Mouse (Mus musculus): ENCODE data around the gene Cachd1. TPM values are rescaled to one million over a fixed set of nuclear protein-coding genes. Genes with fewer than 3 reads are reported as not detected.

Cachd1 gene
- polyA plus RNA-seq, 1 experiment = 37.6 TPM

DNA sequence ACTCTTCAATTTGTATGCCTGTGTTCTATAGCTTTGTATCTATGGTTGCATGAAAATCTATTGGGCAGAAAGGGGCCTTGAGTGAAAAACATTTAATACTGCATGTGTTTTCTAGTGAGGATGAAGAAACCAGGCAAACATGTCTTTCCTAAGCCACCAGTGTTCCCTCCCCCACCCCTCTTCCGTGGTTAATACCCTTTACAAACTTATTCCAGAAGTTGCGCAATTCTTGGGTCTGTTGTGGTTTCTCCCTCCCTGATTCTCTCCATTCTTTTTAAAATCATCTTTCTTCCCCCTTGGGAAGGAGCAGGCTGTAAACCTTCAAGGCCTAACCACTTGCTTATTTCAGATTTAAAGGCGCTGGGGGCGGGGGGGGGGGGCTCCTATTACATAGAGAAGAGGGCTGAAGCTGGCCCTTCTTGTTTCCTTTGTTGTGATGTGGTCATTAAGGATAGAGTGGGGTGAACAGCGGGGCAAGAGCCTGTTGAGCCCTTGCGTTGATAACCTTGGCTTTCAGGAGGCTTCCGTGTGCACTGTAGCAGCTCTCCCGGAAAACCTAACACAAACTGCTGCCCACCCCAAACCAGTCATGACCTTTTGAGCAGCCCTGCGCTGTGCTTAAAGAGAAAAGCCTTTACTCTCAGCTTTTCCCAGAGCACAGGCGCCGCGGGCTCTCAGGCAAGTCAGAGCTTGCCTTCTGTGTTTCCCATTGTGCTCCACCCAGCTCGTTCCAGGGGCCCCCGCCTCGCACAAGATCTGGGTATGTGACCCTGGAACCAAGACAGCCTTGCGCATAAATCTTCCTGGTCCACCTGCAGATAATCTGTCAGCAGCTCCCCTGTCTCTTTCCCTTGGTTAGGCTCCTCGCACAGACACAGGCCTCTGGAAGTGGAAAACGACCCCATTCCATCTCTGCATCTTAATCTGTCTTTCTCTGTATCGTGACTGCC, 109.6 kb downstream of the Cachd1 start:
- TF ChIP-seq POLR2A (IDR thresholded peaks at IDR 0.05; ENCODE audit: low read depth, low read length) = no peak
- no peak for TF ChIP-seq CTCF (IDR thresholded peaks at IDR 0.05; ENCODE audit: borderline replicate concordance, insufficient read depth, low read length)
- Histone ChIP-seq H3K4me3 (ENCODE audit: insufficient read depth, low read length) (no peak overlapping the region), H3K27ac (ENCODE audit: insufficient read depth, low read length) (peak overlapping the region; percentile 90), H3K4me1 (ENCODE audit: control insufficient read depth, insufficient read depth, low read length) (0 out of 2 replicates have a peak, but pooled peaks cover 6% of the 10 kb centered on the region)

GRCm38 (mm10) chr4:100886743-100887416, 110.4 kb downstream of the Cachd1 start:
- H3K4me3 ChIP-seq (ENCODE audit: insufficient read depth, low read length) = no peak overlapping the region
- no peak for TF ChIP-seq CTCF (IDR thresholded peaks at IDR 0.05; ENCODE audit: borderline replicate concordance, insufficient read depth, low read length)
- no peak for TF ChIP-seq POLR2A (IDR thresholded peaks at IDR 0.05; ENCODE audit: low read depth, low read length)
- H3K4me1 ChIP-seq (ENCODE audit: control insufficient read depth, insufficient read depth, low read length) = 0 out of 2 replicates have a peak, but pooled peaks cover 6% of the 10 kb centered on the region
- peak overlapping the region; percentile 90 for H3K27ac ChIP-seq (ENCODE audit: insufficient read depth, low read length)

DNA sequence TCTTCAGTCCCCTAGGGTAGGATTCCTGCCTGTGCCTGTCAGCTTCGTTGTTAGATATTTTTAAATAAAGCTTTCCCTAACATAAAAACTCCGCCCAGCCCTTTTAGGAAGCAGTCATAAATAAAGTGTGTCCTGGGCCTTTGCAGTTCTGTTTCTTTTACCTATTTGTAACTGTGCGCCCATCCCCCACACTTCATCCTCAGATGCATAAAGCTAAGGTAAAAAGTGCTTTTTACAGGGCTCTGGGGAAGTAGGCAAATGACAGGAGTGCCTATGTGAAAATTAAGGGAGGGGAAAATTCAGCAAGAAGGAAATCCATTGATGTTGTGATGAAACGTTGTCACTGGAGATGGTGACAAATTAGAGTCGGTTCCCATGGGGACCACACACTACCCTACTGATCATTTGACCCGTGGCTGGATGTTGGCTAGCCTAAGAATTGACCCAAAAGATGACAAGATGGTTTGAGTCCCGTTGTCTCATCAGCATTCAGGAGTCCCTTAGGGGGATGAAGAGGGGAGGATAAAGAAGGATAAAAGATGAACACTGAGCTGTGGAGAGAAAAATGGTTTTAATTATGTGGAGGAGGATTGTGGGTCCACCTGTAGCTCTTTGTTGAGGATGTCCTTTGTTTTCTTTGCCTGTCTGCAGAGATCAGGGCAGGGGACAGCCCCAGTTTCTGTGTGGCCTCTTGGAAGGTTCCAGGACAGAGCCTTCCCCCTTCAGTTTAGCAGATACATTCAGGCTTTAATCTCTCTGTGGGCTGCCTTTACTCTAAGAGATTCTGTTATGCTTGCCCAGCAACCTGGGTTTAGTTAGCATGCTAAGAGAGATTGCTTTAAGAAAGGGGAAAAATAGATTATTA, 113.9 kb downstream of the Cachd1 start:
- Histone ChIP-seq H3K4me1 (ENCODE audit: control insufficient read depth, insufficient read depth, low read length) (0 out of 2 replicates have a peak, but pooled peaks cover 6% of the 10 kb centered on the region), H3K27ac (ENCODE audit: insufficient read depth, low read length) (no peak overlapping the region), H3K4me3 (ENCODE audit: insufficient read depth, low read length) (no peak overlapping the region)
- TF ChIP-seq CTCF (IDR thresholded peaks at IDR 0.05; ENCODE audit: borderline replicate concordance, insufficient read depth, low read length) = no peak
- TF ChIP-seq POLR2A (IDR thresholded peaks at IDR 0.05; ENCODE audit: low read depth, low read length) = no peak

- Histone ChIP-seq H3K4me3 (ENCODE audit: insufficient read depth, low read length) (no peak overlapping the region), H3K27ac (ENCODE audit: insufficient read depth, low read length) (no peak overlapping the region), H3K4me1 (ENCODE audit: control insufficient read depth, insufficient read depth, low read length) (no peaks in the 10 kb centered on the region)
- TF ChIP-seq POLR2A (IDR thresholded peaks at IDR 0.05; ENCODE audit: low read depth, low read length) = no peak
- TF ChIP-seq CTCF (IDR thresholded peaks at IDR 0.05; ENCODE audit: borderline replicate concordance, insufficient read depth, low read length) = no peak
Observed at GRCm38 (mm10) chr4:100893739-100894138, 117.3 kb downstream of the Cachd1 start.

DNA sequence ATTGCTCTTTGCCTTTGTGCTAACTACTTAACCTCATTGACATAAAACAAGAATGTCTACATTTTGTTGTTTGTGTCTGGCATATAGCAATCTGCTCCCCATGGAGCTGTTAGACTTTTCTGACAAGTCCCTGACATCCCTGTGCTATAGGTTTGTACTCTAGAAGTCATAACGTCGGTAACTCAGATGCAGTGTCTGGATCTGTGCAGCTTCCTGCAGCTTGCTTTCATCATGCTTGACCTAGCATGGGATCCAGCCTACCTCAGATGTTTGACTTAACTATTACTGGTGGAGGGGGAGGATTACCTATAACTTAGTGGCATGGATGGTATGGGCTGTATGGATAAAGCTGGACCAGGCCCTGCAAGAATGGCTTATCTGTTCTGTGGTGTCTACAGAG, 117.7 kb downstream of the Cachd1 start:
- Histone ChIP-seq H3K4me3 (ENCODE audit: insufficient read depth, low read length) (no peak overlapping the region), H3K4me1 (ENCODE audit: control insufficient read depth, insufficient read depth, low read length) (no peaks in the 10 kb centered on the region), H3K27ac (ENCODE audit: insufficient read depth, low read length) (no peak overlapping the region)
- TF ChIP-seq CTCF (IDR thresholded peaks at IDR 0.05; ENCODE audit: borderline replicate concordance, insufficient read depth, low read length) = no peak
- TF ChIP-seq POLR2A (IDR thresholded peaks at IDR 0.05; ENCODE audit: low read depth, low read length) = no peak

- no peak for TF ChIP-seq POLR2A (IDR thresholded peaks at IDR 0.05; ENCODE audit: low read depth, low read length)
- no peak overlapping the region for H3K4me3 ChIP-seq (ENCODE audit: insufficient read depth, low read length)
- no peaks in the 10 kb centered on the region for H3K4me1 ChIP-seq (ENCODE audit: control insufficient read depth, insufficient read depth, low read length)
- H3K27ac ChIP-seq (ENCODE audit: insufficient read depth, low read length) = no peak overlapping the region
Observed at GRCm38 (mm10) chr4:100896260-100897010, 120.0 kb downstream of the Cachd1 start.

GRCm38 (mm10) chr4:100897943-100898342, 121.5 kb downstream of the Cachd1 start:
- TF ChIP-seq CTCF (IDR thresholded peaks at IDR 0.05; ENCODE audit: borderline replicate concordance, insufficient read depth, low read length) = no peak
- no peak for TF ChIP-seq POLR2A (IDR thresholded peaks at IDR 0.05; ENCODE audit: low read depth, low read length)
- H3K4me3 ChIP-seq (ENCODE audit: insufficient read depth, low read length) = no peak overlapping the region
- H3K4me1 ChIP-seq (ENCODE audit: control insufficient read depth, insufficient read depth, low read length) = no peaks in the 10 kb centered on the region
- H3K27ac ChIP-seq (ENCODE audit: insufficient read depth, low read length) = no peak overlapping the region

- Histone ChIP-seq H3K27ac (ENCODE audit: insufficient read depth, low read length) (no peak overlapping the region), H3K4me3 (ENCODE audit: insufficient read depth, low read length) (no peak overlapping the region), H3K4me1 (ENCODE audit: control insufficient read depth, insufficient read depth, low read length) (no peaks in the 10 kb centered on the region; the same call in 1 of the 2 replicates)
- TF ChIP-seq POLR2A (IDR thresholded peaks at IDR 0.05; ENCODE audit: low read depth, low read length) (no peak), CTCF (IDR thresholded peaks at IDR 0.05; ENCODE audit: borderline replicate concordance, insufficient read depth, low read length) (no peak)
Observed at GRCm38 (mm10) chr4:100909694-100910340, 133.3 kb downstream of the Cachd1 start.

Data from embryonic fibroblast, embryonic 13.5 days (primary cell).